Mouse (Mus musculus): ENCODE measurements at regions not wholly inside any gene's neighbourhood (a gene's known extent, or its start where the extent isn't known, plus 50 kb on each side); places are given as distances from the start of the nearest gene placed in this dataset.

DNA sequence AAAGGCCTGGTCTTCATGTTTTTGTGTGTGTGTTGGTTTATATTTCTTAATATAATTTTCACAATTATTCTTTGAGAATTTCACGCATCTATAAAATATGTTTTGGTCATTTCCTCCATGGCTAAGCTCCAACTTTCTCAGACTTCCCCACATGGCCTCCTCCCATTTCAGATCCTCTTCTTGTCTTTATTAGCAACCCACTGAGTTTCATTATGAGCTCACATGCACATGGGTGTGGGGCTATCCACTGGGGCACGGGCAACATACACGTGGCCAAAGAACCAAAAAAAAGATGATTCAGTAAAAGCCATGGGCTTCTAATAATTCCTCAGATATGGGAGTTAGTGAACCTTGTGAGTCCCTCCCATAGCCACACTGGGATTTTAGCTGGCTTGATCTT lies 50.1 kb upstream of the Mpp6 start:
- TF ChIP-seq CTCF (IDR thresholded peaks at IDR 0.05; ENCODE audit: control insufficient read depth, insufficient read depth, low read length) (no peak), POLR2A (IDR thresholded peaks at IDR 0.05; ENCODE audit: borderline replicate concordance, control insufficient read depth, low read depth, low read length) (no peak)

Data from bone marrow, adult 2 months (tissue).